Mouse (Mus musculus) A20 (cell line): Measurements from ENCODE around the gene Usp5.
"Not testable (repeated sequence)": the region's sequence is repeated elsewhere in the genome, so short reads cannot be mapped to it uniquely, and the experiment has no call there.

Source experiments
- DNase-seq: peaks from one replicate; pipeline ENCODE4 v3.0.0-alpha.2; 2011; ENCODE audit warnings: low read depth, low spot score

The Usp5 gene

GRCm38 (mm10) chr6:124840241-124841167 lies 11.2 kb upstream of the Usp5 start, which contains the start of gene Gnb3:
Gnb3 (minus strand) TSS chr6:124840275.
- DNase-seq = peak; percentile 91

GRCm38 (mm10) chr6:124839805-124840204 lies 10.5 kb upstream of the Usp5 start:
- DNase-seq = no peak

- DNase-seq = no peak
Measured at GRCm38 (mm10) chr6:124836411-124836810, 7.1 kb upstream of the Usp5 start.

GRCm38 (mm10) chr6:124835531-124835930 lies 6.2 kb upstream of the Usp5 start:
- no peak for DNase-seq

- no peak for DNase-seq
Measured at GRCm38 (mm10) chr6:124834512-124835081, 5.3 kb upstream of the Usp5 start.

DNA sequence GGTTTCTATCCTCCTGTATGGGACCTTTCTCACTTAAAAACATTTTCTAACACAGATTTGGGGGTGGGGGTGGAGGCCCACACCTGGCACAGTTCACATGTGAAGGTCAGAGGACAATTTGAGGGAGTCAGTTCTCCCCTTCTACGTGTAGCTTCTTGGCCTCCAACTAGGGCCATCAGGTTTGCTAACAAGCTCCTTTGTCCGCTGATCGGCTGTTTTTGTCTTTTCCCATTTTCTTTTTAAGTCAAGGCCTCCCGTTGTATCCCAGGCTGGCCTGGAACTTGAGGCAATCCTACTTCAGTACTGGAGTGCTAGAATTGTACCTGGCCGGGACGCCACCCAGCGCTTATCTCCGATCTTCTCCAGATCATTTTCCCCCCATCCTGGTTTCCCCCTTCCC lies 2.4 kb upstream of the Usp5 start:
- DNase-seq = no peak

DNA sequence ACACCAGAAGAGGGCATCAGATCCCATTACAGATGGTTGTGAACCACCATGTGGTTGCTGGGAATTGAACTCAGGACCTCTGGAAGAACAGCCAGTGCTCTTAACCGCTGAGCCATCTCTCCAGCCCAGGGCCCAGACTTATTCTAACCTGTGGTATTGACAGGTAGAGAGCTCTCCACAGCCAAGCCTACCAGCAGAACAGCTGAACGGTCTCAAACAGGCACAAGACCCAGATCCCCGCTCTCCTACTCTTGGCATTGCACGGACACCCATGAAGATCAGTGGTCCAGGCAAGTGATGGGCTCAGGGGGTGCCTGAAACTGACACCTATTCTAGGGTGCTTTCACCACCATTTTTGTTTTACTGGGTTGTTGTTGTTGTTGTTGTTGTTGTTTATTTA lies 1.9 kb upstream of the Usp5 start:
- not testable (repeated sequence) for DNase-seq

DNA sequence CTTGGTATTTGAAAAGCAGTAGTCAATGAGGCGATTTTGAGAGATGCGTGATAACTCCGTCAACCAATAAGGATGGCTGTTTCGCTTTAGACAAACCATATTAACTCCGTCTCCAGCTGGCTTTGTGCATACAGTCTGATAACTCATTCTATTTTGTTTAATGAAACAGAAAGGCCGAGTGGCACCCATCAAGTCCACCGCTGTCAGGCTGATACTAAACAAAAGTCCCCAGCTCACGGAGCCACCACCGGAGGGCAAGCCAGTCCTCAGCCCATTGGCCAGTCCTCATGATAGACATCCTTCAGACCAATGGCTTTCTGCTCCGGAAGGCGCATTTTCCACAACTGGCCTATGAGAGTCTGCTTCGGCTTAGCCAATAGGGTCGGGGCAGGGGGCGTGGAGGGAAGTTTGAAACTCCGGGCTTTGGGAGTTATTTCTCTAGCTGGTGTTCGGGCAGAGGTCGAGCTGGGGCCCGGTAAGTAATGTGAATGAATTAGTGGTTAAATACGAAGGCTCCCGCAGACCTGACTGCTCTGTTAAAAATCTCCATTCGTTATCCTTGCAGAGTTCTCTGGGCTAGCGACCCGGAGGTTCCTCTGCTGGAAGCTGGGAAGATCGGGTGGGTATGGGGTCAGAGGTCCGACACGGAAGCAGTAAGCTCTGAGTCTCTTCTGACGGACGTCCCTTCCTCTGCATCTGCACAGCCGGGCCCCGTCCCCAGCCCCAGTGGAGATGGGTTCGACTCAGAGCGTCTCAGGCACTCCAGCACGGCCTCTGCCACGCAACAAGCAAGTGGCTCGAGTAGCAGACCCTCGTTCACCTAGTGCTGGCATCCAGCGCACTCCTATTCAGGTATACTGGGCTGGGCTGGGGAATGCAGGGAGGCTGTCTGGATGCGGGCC lies 766 bp upstream of the Usp5 start:
- DNase-seq = peak; percentile 97

DNA sequence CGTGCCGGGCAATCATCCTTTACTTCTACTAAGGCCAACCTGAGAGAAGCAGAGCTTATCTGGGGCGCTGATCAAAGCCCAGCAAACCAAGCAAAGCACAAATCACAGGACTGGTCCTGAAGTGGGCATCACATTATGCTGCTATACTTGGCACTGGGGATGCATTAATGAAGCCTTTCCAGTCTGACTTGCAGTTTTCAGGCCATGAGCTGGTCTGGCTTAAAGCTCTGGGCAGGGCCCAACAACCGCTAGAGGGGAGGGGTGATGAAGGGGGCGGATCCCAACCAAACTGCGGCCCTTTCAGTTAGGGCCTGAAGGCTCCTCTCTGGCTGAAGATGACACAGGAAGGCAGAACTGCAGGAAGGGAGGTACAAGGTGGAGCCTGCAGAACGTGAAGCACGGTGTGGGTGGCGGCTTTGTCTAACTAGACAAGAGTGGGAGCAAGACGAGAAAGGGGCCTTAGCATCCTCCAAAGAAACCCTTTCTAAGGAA lies 1.1 kb downstream of the Usp5 start:
- DNase-seq = peak; percentile 78

- no peak for DNase-seq
Measured at GRCm38 (mm10) chr6:124822049-124822448, 7.2 kb downstream of the Usp5 start.

GRCm38 (mm10) chr6:124820891-124821290 lies 8.4 kb downstream of the Usp5 start:
- no peak for DNase-seq

DNA sequence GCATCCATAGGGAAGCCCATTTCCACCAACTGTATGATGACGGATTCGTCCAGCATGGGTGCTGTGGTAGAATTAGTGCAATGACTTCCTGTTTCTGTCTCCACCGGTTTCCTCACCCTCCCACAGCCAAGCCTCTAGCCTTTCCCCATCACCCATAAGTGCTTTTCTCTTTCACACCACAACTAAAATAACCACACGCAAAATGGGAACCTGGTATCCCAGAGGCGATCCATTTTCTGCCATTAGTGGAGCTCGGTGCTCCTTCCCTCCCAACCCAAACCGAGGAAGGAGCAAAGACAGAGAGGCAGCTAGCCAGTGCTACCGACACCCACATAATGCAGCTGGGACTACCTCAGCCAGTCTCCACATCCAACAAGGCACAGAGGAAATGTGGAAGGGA lies 11.3 kb downstream of the Usp5 start:
- no peak for DNase-seq

DNA sequence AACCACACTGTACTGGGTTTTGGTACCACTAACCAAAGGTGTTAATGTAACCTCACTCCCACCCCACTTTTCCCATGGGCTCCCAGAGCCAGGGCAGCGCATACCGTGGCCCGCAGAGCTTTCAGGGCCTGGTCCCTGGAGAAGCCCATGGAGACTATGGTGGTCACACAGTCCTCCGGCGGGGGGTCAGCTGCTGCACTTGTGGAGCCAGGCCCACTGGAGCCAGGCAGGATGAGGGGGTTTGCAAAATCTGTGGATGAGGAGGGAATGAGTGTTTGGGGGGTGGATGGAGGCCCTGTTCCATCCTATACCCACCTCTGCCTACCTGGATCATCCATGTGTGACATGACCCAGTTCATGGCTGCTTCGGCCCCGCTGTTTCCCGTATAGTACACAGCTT lies 11.7 kb downstream of the Usp5 start:
- no peak for DNase-seq

DNA sequence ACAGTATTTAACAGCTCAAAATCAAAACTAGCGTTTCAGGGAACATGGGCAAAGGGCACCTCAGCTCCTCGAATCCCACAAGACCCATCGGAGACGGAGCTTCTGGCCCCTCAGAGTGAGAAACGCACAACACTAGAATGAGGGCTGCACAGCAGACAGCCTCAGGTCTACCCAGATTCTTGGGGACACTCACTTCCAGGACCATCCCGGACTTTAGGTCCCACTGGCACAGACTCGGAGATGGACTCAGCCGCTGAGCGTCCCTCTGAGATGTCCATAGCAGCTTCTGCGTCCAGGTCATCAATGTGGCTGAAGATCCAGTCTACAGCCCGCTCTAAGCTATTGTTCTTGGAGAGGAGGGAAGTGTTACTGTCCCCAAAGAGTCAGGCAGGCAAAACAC lies 12.2 kb downstream of the Usp5 start:
- DNase-seq = no peak

GRCm38 (mm10) chr6:124816611-124817010 lies 12.7 kb downstream of the Usp5 start:
- DNase-seq = no peak

DNA sequence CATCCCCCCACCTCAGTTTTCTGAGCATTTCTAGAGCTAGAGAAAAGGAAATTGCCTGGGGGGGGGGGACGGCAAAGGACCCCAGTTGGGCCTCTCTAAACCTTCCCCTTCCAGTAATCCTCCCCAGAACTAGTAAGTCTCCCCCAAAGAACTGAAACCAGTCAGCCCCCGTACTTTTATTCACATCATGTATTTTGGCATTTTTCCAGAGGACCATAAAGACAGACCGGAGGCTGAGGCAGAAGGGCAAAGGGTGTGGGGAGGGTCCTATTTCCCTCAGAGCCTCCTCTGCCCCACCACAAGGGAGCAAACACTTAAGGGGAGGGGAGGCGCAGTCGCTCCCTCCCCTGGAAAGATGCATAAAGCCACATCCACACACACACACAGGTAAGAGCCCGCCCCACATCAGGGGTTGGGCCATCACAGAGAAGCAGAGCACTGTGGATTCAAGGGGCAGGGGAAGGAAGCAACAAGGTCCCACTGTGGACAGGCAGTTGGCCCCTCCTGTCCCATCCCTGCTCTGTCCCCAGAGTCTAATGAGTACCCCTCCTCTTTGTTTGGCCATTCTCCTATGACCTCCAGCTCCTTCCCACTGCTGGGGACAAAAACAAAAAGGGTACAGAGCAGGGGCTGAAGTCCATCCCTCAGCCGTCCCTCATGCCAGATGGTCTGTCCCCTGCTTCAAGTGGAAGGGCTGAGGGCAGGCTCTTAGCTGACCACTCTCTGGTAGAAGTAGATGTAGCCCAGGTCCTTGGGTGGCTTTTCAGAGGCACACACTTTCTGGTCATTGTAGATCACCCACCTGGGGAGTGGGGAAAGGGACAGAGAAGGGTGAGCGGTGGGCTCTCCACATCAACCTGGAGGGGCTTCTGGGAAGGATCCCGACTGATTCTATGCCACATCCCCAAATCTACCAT lies 14.2 kb downstream of the Usp5 start:
- DNase-seq = no peak

DNA sequence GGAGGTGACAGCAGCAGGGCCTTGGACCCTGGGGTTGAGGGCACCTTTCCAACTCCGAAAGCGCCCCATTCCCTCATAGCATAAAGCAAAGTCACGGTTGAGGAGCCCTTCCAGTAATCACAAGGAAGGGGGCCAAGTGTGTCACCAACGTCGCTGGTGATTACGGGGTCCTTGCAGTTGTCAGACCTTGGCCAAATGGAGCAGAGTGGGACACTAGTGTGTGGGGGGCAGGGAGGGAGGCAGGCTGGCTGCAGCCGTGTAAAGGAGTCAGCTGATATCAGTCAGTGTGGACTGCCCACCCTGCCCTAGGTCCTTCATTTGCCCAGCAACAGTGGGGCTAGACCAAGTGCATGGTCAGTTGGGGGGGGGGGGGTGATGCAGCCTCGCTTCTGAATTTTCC lies 14.8 kb downstream of the Usp5 start:
- DNase-seq = no peak

DNA sequence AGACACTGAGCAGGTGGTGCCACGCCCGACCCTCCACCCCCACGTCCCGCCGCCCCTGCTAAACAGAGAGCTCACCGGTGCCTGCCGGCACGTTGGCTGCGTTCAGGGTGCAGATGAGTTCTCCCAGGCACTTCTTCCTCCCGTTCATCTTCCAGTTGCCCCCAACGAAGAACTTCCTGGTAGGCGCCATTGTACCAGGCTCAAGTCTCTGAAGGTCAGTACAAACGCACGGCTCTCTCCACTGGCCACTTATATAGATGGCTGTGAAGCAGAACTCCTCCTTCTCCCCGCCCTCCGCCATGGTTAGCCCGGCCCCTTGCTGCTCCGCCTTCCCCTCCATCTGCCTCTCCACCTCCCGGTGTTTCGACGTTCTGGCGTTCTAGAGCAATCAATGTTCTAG lies 15.4 kb downstream of the Usp5 start, which contains the start of gene Tpi1:
Tpi1 (minus strand) TSS at position 364 of the 400 bp plus-strand sequence.
- DNase-seq = peak; percentile 93

GRCm38 (mm10) chr6:124813496-124813895 lies 15.8 kb downstream of the Usp5 start:
- peak; percentile 84 for DNase-seq

- no peak for DNase-seq
Measured at GRCm38 (mm10) chr6:124812848-124813247, 16.4 kb downstream of the Usp5 start.
